Mouse (Mus musculus) lung, postnatal 0 days (tissue): ENCODE results near the gene Clnk.

Experiments used
- CTCF ChIP-seq: IDR thresholded peaks from 2 replicates; pipeline ENCODE4 v1.5.1; 2016; ENCODE audit warnings: antibody characterized with exemption, mild to moderate bottlenecking
- EP300 ChIP-seq: IDR thresholded peaks from 2 replicates; pipeline ENCODE4 v1.6.1; 2016; ENCODE audit warnings: antibody characterized with exemption, mild to moderate bottlenecking, control low read depth

- TF ChIP-seq CTCF: no peak
- no peak for TF ChIP-seq EP300
Observed at GRCm38 (mm10) chr5:38813391-38814109, 63.1 kb downstream of the Clnk start.
